Mouse (Mus musculus) hindbrain, embryonic 11.5 days (tissue): Measurements from ENCODE around the gene Dpf1. TPM values are rescaled to one million over a fixed set of nuclear protein-coding genes. Genes with fewer than 3 reads are reported as not detected.
A peak's percentile ranks its signal among the peaks of the same experiment; 100 is the strongest.

Source experiments
- ATAC-seq: fragments of 200-750 bp; cut with Nextera tagmentation; 2 replicates; pipeline ENCODE4 v1.8.0; 2017; ENCODE audit warnings: mild to moderate bottlenecking, moderate TSS enrichment, moderate library complexity; ENCODE audit not compliant: low FRiP score
- DNase-seq: peaks from one replicate; pipeline ENCODE4 v3.0.0-alpha.2; 2015; ENCODE audit warnings: low spot score
- H3K27ac ChIP-seq: fragments of 300-500 bp; sonication (generic); 2 replicates; pipeline ENCODE4 v1.5.1; 2014; ENCODE audit warnings: mild to moderate bottlenecking, low read depth, low read length
- H3K27me3 ChIP-seq: fragments of 300-500 bp; sonication (generic); 2 replicates; pipeline ENCODE4 v1.6.1; 2014; ENCODE audit warnings: mild to moderate bottlenecking, low read length, moderate library complexity, mixed read lengths; ENCODE audit not compliant: control insufficient read depth, insufficient read depth
- H3K36me3 ChIP-seq: fragments of 300-500 bp; sonication (generic); 2 replicates; pipeline ENCODE4 v1.6.1; 2014; ENCODE audit warnings: mild to moderate bottlenecking, low read length, moderate library complexity, mixed read lengths; ENCODE audit not compliant: control insufficient read depth, insufficient read depth
- H3K4me1 ChIP-seq: fragments of 300-500 bp; sonication (generic); replicated peaks from 2 replicates; pipeline ENCODE4 v1.6.1; 2014; ENCODE audit warnings: low read length, mixed read lengths; ENCODE audit not compliant: control insufficient read depth, insufficient read depth
- H3K4me2 ChIP-seq: fragments of 300-500 bp; sonication (generic); replicated peaks from 2 replicates; pipeline ENCODE4 v1.6.1; 2014; ENCODE audit warnings: mild to moderate bottlenecking, low read depth, low read length
- H3K4me3 ChIP-seq: fragments of 300-500 bp; sonication (generic); 2 replicates; pipeline ENCODE4 v1.5.1; 2014; ENCODE audit warnings: low read depth, low read length
- H3K9ac ChIP-seq: fragments of 300-500 bp; sonication (generic); 2 replicates; pipeline ENCODE4 v1.6.1; 2014; ENCODE audit warnings: low read depth, low read length
- H3K9me3 ChIP-seq: fragments of 300-500 bp; sonication (generic); 2 replicates; pipeline ENCODE4 v1.6.1; 2016; ENCODE audit warnings: low read length; ENCODE audit not compliant: control insufficient read depth
- WGBS: fragments of 180-500 bp; shearing (Covaris S2); extraction: QIAGEN DNeasy Blood & Tissue Kit; methylation state at CpG from one replicate; pipeline ENCODE4 v1.1.7; 2014; 5-methylcytosine and 5-hydroxymethylcytosine counted together
- polyA plus RNA-seq: library from polyadenylated mRNA; unstranded; fragments of >200 nt; fragmentation: Nextera tagmentation; extraction: Ambion mirVana; gene quantifications from 2 replicates; pipeline ENCODE4 v1.2.1, GENCODE M21; 2014

The Dpf1 gene
- polyA plus RNA-seq, 1 experiment from 2014 or later = 73.6 TPM

DNA sequence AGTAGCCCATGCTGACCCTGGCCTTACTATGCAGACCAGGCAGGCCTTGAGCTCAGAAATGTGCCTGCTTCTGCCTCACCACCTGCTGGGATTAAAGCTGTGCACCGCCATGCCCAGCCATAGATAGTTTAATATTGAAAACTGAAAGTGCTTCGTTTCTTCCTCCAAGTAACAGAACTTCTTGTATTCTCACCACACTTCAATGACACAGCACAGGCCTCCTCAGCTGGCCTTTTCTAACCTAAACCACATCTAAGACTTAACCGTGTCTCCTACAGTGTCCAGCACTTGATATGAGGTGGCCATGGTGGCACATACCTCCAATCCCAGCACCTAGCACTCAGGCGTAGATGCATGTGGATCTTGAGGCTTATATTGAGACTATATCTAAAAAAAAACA is 33.3 kb upstream of the Dpf1 start:
- no peak overlapping the region for H3K9ac ChIP-seq
- H3K4me2 ChIP-seq = no peak overlapping the region
- DNase-seq = no peak

DNA sequence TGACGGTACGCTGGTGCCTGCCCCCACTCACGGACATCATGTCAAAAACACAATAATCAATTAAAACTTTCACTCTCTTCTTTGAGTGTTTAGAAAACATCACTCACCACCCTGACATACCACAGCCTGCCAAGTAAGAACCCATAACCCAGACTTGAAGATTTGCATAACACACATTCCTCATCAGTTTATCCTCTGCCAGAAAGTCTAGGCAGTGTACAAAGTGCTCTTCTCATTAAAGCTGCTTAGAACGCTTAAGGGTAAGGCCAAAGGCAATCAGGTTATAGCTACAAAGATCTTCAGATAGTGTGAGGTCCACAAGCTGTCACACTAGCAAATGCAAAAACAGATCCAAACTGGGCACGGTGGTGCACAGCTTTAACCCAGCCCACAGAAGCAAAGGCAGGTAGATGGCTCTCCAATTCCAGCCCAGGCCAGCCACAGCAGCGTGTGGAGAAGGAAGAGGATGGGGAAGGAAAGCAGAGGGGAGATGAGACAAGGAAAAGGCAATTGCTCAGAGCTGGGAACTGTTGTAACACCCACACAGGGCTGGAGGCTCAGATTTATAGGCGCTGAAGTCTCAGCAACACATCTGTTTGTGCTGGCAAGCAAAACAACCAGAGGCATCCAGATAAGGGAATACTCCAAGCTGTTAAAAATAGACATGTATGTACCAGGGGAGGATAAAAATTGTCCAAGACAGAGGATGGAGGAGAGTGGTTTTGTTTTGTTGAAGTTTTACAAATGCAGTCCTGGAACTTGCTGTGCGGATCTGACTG is 31.9 kb upstream of the Dpf1 start:
- no peak overlapping the region for H3K9ac ChIP-seq
- no peak overlapping the region for H3K4me3 ChIP-seq
- no peaks in the 10 kb centered on the region for H3K36me3 ChIP-seq
- DNase-seq (no peak), ATAC-seq (no peak)
- WGBS = 79% methylated on average over 8 of the region's 8 CpGs
- H3K9me3 ChIP-seq = no peaks in the 10 kb centered on the region
- no peak overlapping the region for H3K4me2 ChIP-seq
- no peaks in the 10 kb centered on the region for H3K27me3 ChIP-seq
- H3K27ac ChIP-seq = no peak overlapping the region
- H3K4me1 ChIP-seq = no peaks in the 10 kb centered on the region

More for the DNA sequence above, 33.3 kb upstream of the Dpf1 start:
- ATAC-seq = no peak
- no peaks in the 10 kb centered on the region for H3K9me3 ChIP-seq
- H3K27me3 ChIP-seq = no peaks in the 10 kb centered on the region
- no peak overlapping the region for H3K27ac ChIP-seq
- 85% methylated on average over 4 of the region's 4 CpGs for WGBS
- no peaks in the 10 kb centered on the region for H3K36me3 ChIP-seq
- no peak overlapping the region for H3K4me3 ChIP-seq
- H3K4me1 ChIP-seq = no peaks in the 10 kb centered on the region

- DNase-seq (no peak), ATAC-seq (no peak)
- no peak overlapping the region for H3K27ac ChIP-seq
- H3K4me1 ChIP-seq = no peaks in the 10 kb centered on the region
- no peak overlapping the region for H3K4me2 ChIP-seq
- no peak overlapping the region for H3K4me3 ChIP-seq
- H3K9ac ChIP-seq = no peak overlapping the region
- H3K36me3 ChIP-seq = no peaks in the 10 kb centered on the region
- peaks cover 17% of the 10 kb centered on the region for H3K27me3 ChIP-seq
- no peaks in the 10 kb centered on the region for H3K9me3 ChIP-seq
- WGBS = 81% methylated on average over 5 of the region's 5 CpGs
Observed at GRCm38 (mm10) chr7:29276715-29277114, 27.0 kb upstream of the Dpf1 start.

GRCm38 (mm10) chr7:29277510-29277909 is 26.2 kb upstream of the Dpf1 start:
- 91% methylated on average over 4 of the region's 4 CpGs for WGBS
- Histone ChIP-seq H3K4me2 (no peak overlapping the region), H3K9me3 (no peaks in the 10 kb centered on the region), H3K9ac (no peak overlapping the region), H3K36me3 (no peaks in the 10 kb centered on the region), H3K27me3 (peaks cover 25% of the 10 kb centered on the region), H3K4me1 (no peaks in the 10 kb centered on the region), H3K4me3 (no peak overlapping the region), H3K27ac (no peak overlapping the region)
- DNase-seq (no peak), ATAC-seq (no peak)

- Histone ChIP-seq H3K4me3 (no peak overlapping the region), H3K36me3 (no peaks in the 10 kb centered on the region), H3K4me2 (no peak overlapping the region), H3K9ac (no peak overlapping the region), H3K27ac (no peak overlapping the region), H3K27me3 (peaks cover 29% of the 10 kb centered on the region), H3K4me1 (no peaks in the 10 kb centered on the region), H3K9me3 (no peaks in the 10 kb centered on the region)
- ATAC-seq (no peak), DNase-seq (no peak)
Observed at GRCm38 (mm10) chr7:29279261-29279660, 24.5 kb upstream of the Dpf1 start.

DNA sequence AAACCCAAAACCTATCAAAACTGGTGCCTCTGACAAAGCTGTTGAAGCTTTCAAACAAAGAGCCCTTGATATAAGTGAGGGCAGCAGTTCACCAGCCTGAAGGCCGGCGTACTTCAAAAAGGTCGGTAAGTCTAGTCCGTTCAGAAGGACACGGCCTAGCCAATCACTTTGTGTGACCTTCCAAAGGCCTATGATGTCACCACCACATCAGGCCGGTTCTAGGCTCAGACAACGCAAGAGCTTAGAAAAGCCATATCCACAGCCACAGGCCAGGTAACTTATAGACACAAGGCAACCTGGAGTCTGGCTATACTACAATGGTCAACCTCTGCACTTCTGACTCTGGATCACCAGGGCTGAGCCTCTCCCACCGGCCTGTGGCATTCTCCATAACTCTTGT is 23.8 kb upstream of the Dpf1 start:
- peaks cover 29% of the 10 kb centered on the region for H3K27me3 ChIP-seq
- WGBS = 83% methylated on average over 8 of the region's 8 CpGs

GRCm38 (mm10) chr7:29280801-29281200 is 22.9 kb upstream of the Dpf1 start:
- no peak for DNase-seq
- H3K27me3 ChIP-seq = peaks cover 29% of the 10 kb centered on the region

More for the DNA sequence above, 23.8 kb upstream of the Dpf1 start:
- Histone ChIP-seq H3K27ac (no peak overlapping the region), H3K9ac (no peak overlapping the region), H3K4me3 (no peak overlapping the region), H3K9me3 (no peaks in the 10 kb centered on the region), H3K36me3 (no peaks in the 10 kb centered on the region), H3K4me1 (no peaks in the 10 kb centered on the region), H3K4me2 (no peak overlapping the region)
- DNase-seq (no peak), ATAC-seq (no peak)

DNA sequence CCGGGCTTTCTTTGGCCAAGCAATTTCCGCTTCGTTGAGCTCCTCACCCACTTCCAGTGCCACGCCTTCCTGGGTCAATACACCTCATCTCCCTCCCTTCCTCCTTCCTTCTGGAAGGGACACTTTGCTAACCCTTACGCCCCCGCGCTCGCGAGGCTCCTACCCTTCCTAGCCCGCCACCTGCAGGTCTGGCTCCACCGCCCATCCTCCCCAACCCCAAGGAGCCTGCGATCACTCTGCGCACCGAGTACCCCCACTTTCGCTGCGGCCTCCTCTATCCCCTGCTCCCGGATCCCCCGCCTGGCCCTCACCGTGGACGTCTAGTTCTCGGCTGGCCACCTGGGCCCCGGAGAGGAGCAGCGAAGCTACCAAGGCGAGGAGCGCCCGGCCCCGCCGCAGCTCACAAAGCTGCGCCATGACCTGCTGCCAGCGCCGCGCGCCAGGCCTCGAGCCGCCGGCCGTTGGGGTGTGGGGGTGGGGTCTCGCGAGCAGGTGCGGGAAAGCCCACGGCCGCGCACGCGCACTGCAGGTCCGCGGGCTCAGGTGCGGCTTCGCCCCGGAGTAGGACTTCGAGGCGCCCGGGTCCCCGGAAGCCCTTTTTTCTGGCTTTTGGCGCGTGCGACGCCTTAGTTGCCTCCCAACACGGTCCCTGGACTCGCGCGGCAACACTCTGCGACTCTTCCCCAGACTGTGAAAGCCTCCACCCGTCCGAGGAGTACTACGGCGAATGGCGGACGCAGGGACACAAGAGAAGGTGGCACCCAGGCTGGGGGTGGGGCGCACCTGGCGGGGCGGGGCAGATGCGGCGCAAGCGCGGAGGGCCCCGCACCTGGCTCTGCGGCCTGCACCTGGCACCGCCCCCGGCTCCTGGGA is 22.3 kb upstream of the Dpf1 start, which contains the start of gene Spint2:
Gene Spint2, minus strand, starts transcription at position 712 of the 873 bp plus-strand sequence.
- DNase-seq (peak; percentile 64), ATAC-seq (peak; percentile 65; the same call in 1 of the 2 replicates)
- H3K9me3 ChIP-seq = no peaks in the 10 kb centered on the region
- no peaks in the 10 kb centered on the region for H3K4me1 ChIP-seq
- H3K4me2 ChIP-seq = peak within 1 kb of the TSS; percentile 93
- WGBS = under 1% methylated on average over 76 of the region's 80 CpGs
- peak within 1 kb of the TSS; percentile 69 for H3K9ac ChIP-seq
- no peak within 1 kb of the TSS for H3K27ac ChIP-seq
- H3K36me3 ChIP-seq = no peaks in the 10 kb centered on the region
- H3K4me3 ChIP-seq = peak within 1 kb of the TSS; percentile 56
- H3K27me3 ChIP-seq = peaks cover 29% of the 10 kb centered on the region

More at GRCm38 (mm10) chr7:29280801-29281200, 22.9 kb upstream of the Dpf1 start:
- H3K9me3 ChIP-seq = no peaks in the 10 kb centered on the region
- no peak overlapping the region for H3K27ac ChIP-seq
- H3K4me2 ChIP-seq = peak overlapping the region; percentile 93
- H3K4me1 ChIP-seq = no peaks in the 10 kb centered on the region
- no peak for ATAC-seq
- no peak overlapping the region for H3K9ac ChIP-seq
- no peaks in the 10 kb centered on the region for H3K36me3 ChIP-seq
- H3K4me3 ChIP-seq = peak overlapping the region; percentile 56
- WGBS = 14% methylated on average over 13 of the region's 13 CpGs
